Mouse (Mus musculus) embryonic facial prominence, embryonic 14.5 days (tissue): ENCODE data around the gene Cdr1. TPM values are rescaled to one million over a fixed set of nuclear protein-coding genes. Genes with fewer than 3 reads are reported as not detected.

Experiments
- ATAC-seq: fragments of 200-750 bp; cut with Nextera tagmentation; 2 replicates; pipeline ENCODE4 v1.8.0; 2017; ENCODE audit warnings: low read depth, moderate number of reproducible peaks, moderate TSS enrichment
- DNase-seq: peaks from one replicate; pipeline ENCODE4 v3.0.0-alpha.2; 2015; ENCODE audit warnings: low spot score
- H3K27ac ChIP-seq: fragments of 300-500 bp; sonication (generic); replicated peaks from 2 replicates; pipeline ENCODE4 v1.5.1; 2014; ENCODE audit warnings: low read depth, mild to moderate bottlenecking, low read length, moderate library complexity
- H3K27me3 ChIP-seq: fragments of 300-500 bp; sonication (generic); replicated peaks from 2 replicates; pipeline ENCODE4 v1.6.1; 2014; ENCODE audit warnings: low read length; ENCODE audit not compliant: control insufficient read depth, insufficient read depth
- H3K36me3 ChIP-seq: fragments of 300-500 bp; sonication (generic); 2 replicates; pipeline ENCODE4 v1.6.1; 2014; ENCODE audit warnings: low read length, mixed read lengths; ENCODE audit not compliant: control insufficient read depth, insufficient read depth
- H3K4me1 ChIP-seq: fragments of 300-500 bp; sonication (generic); 2 replicates; pipeline ENCODE4 v1.6.1; 2014; ENCODE audit warnings: antibody characterized with exemption, low read length; ENCODE audit not compliant: control insufficient read depth, insufficient read depth
- H3K4me2 ChIP-seq: fragments of 300-500 bp; sonication (generic); 2 replicates; pipeline ENCODE4 v1.6.1; 2014; ENCODE audit warnings: low read depth, mild to moderate bottlenecking, low read length, moderate library complexity, mixed read lengths
- H3K4me3 ChIP-seq: fragments of 300-500 bp; sonication (generic); 2 replicates; pipeline ENCODE4 v1.5.1; 2014; ENCODE audit warnings: low read depth, mild to moderate bottlenecking, low read length
- H3K9ac ChIP-seq: fragments of 300-500 bp; sonication (generic); 2 replicates; pipeline ENCODE4 v1.6.1; 2014; ENCODE audit warnings: low read depth, mild to moderate bottlenecking, low read length, moderate library complexity, mixed read lengths
- H3K9me3 ChIP-seq: fragments of 300-500 bp; sonication (generic); 2 replicates; pipeline ENCODE4 v1.6.1; 2016; ENCODE audit warnings: low read length; ENCODE audit not compliant: control insufficient read depth
- WGBS: fragments of 180-500 bp; shearing (Covaris S2); extraction: QIAGEN DNeasy Blood & Tissue Kit; methylation state at CpG from one replicate; pipeline ENCODE4 v1.1.7; 2014; 5-methylcytosine and 5-hydroxymethylcytosine counted together
- polyA plus RNA-seq: library from polyadenylated mRNA; unstranded; fragments of >200 nt; fragmentation: Nextera tagmentation; extraction: Ambion mirVana; gene quantifications from 2 replicates; pipeline ENCODE4 v1.2.1, GENCODE M21; 2014

Gene Cdr1
- 0.57 TPM in 1 of 2 replicates, not detected in the other for polyA plus RNA-seq

DNA sequence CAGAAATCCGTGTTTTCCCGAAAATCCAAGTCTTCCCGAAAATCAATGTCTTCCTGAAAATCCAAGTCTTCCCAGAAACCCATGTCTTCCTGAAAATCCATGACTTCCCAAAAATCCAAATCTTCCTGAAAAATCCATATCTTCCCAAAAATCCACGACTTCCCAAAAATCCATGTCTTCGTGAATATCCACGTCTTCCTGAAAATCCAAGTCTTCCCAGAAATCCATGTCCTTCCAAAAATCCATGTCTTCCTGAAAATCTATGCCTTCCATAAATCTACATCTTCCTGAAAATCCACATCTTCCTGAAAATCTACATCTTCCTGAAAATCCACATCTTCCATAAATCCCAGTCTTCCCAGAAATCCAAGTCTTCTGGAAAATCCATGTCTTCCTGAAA, at the start of gene Cdr1:
Gene Cdr1, minus strand, starts transcription at position 101 of the 400 bp plus-strand sequence.
- H3K4me2 ChIP-seq, result no peak within 1 kb of the TSS
- H3K27me3 ChIP-seq, result no peaks in the 10 kb centered on the region
- no peak for ATAC-seq
- DNase-seq, result no peak
- no peaks in the 10 kb centered on the region for H3K4me1 ChIP-seq
- 95% methylated on average over 6 of the region's 6 CpGs for WGBS
- no peak within 1 kb of the TSS for H3K4me3 ChIP-seq
- peaks cover 19% of the 10 kb centered on the region for H3K9me3 ChIP-seq
- no peaks in the 10 kb centered on the region for H3K36me3 ChIP-seq
- no peak within 1 kb of the TSS for H3K27ac ChIP-seq
- no peak within 1 kb of the TSS for H3K9ac ChIP-seq

DNA sequence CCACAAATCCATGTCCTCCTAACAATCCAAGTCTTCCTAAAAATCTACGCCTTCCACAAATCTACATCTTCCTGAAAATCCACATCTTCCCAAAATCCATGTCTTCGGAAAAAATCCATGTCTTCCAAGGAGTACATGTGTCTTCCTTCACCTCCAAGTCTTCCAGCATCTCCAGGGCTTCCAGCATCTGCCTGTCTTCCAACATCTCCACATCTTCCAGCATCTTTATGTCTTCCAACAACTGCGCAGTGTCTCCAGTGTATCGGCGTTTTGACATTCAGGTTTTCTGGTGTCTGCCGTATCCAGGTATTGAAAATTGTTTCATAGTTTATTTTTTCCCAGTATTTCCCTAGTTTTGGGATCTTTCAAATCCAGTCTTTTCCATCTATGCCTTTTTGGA, 511 bp upstream of the Cdr1 start:
- H3K9ac ChIP-seq, result no peak overlapping the region
- no peaks in the 10 kb centered on the region for H3K36me3 ChIP-seq
- 91% methylated on average over 6 of the region's 6 CpGs for WGBS
- DNase-seq (no peak), ATAC-seq (no peak)
- no peak overlapping the region for H3K27ac ChIP-seq
- no peaks in the 10 kb centered on the region for H3K27me3 ChIP-seq
- H3K9me3 ChIP-seq, result peaks cover 19% of the 10 kb centered on the region
- no peaks in the 10 kb centered on the region for H3K4me1 ChIP-seq
- no peak overlapping the region for H3K4me3 ChIP-seq
- H3K4me2 ChIP-seq, result no peak overlapping the region

DNA sequence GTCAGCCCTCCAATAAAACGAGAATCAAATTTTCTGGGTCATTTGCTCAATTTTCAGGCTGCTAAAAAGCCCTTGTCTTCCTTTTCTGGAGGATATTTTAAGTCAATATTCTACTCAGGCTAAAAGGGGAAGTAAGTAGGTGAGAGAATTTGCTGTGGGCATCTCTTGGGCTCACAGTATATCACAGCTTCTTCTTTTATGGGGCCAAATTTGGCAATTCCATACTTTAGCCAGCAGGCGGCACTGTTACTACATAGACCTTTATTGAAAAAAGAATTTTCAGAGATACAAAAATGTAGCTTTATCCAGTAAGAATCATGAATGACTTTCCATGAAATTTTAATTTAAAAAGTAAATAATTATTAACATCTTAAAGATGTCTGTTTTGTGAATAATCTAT, 18.8 kb downstream of the Cdr1 start:
- H3K4me1 ChIP-seq, result no peaks in the 10 kb centered on the region
- DNase-seq, result peak; percentile 24
- no peaks in the 10 kb centered on the region for H3K9me3 ChIP-seq
- H3K27me3 ChIP-seq, result no peaks in the 10 kb centered on the region
- WGBS, result 44% methylated on average over 2 of the region's 2 CpGs
- no peak for ATAC-seq
- no peak overlapping the region for H3K4me2 ChIP-seq
- H3K27ac ChIP-seq, result no peak overlapping the region
- no peaks in the 10 kb centered on the region for H3K36me3 ChIP-seq
- H3K4me3 ChIP-seq, result no peak overlapping the region
- H3K9ac ChIP-seq, result no peak overlapping the region

DNA sequence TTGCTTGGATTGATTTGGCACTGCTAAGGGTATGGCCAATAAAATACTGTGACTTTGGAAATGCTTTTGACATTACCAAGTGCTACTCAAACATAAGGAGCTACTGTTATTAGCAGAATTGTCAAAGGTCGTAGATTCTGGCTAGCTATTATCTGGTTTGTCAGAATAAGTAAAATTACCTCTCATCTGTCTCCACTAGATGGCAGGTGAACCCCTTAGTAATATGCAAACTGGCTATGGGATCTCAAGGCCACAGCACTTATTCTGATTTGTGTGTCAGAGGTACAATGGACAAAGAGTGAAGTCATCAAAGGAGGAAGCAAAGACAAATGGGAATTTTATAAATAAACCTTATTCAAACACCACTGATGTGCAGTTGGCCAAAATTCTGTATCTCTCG, 24.1 kb downstream of the Cdr1 start:
- WGBS, result 65% methylated on average over 2 of the region's 2 CpGs
- H3K27ac ChIP-seq, result no peak overlapping the region
- H3K4me2 ChIP-seq, result no peak overlapping the region
- no peaks in the 10 kb centered on the region for H3K27me3 ChIP-seq
- ATAC-seq (no peak), DNase-seq (peak; percentile 4)
- H3K9me3 ChIP-seq, result no peaks in the 10 kb centered on the region
- H3K36me3 ChIP-seq, result no peaks in the 10 kb centered on the region
- H3K4me3 ChIP-seq, result no peak overlapping the region
- H3K4me1 ChIP-seq, result no peaks in the 10 kb centered on the region
- no peak overlapping the region for H3K9ac ChIP-seq

DNA sequence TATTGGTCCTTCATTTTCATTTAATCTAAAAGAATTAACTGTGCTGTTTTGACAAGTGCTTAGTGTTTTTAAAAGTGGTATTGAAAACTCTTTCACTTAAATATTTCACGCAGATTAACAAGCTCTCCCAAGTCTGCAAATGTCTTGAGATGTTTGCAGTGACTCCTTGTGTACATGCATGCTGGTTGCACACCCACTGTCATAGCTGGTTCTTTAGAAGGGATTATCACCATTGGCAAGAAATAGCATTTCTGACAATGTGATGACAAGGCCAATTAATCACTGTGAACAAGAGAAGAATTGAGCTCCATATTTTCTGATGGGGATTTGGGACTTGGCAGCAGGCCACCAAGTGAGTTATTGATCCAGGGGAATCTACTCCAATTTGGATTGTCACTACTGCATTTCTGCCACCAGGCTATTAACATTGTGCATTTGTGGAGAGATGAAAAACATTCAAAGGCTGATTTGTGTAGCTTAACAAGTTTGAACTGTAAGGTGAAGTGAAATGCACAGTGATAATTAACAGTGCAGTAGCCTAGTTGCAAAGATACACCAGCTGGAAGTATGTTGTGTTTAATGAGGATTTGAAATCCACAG, 30.6 kb downstream of the Cdr1 start:
- no peak overlapping the region for H3K4me3 ChIP-seq
- H3K36me3 ChIP-seq, result no peaks in the 10 kb centered on the region
- ATAC-seq (no peak), DNase-seq (peak; percentile 1)
- H3K27me3 ChIP-seq, result no peaks in the 10 kb centered on the region
- H3K4me1 ChIP-seq, result no peaks in the 10 kb centered on the region
- WGBS, result 79% methylated on average over 1 of the region's 1 CpGs
- no peak overlapping the region for H3K9ac ChIP-seq
- H3K4me2 ChIP-seq, result no peak overlapping the region
- no peaks in the 10 kb centered on the region for H3K9me3 ChIP-seq
- no peak overlapping the region for H3K27ac ChIP-seq

DNA sequence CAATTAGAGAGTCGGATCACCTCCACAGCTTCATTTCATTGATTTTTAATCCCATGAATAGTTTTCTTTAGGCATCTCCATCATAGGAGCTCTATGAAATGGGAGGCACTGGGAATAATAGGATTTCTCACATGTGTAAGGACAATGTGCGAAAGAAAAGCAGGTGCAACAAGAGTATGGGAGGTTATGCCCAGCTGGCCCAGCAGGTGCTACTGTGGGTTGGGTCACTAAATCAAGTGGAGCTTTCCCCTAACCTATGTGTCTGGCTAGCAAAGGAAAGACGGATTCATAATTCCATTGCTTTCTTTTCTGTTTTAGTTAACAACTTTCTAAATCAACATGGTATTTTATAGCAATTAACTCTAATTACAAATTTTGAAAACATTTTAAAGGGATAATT, 31.1 kb downstream of the Cdr1 start:
- ATAC-seq, result no peak
- Histone ChIP-seq H3K9ac (no peak overlapping the region), H3K27me3 (no peaks in the 10 kb centered on the region), H3K4me1 (no peaks in the 10 kb centered on the region), H3K4me2 (no peak overlapping the region), H3K9me3 (no peaks in the 10 kb centered on the region), H3K27ac (no peak overlapping the region), H3K36me3 (no peaks in the 10 kb centered on the region), H3K4me3 (no peak overlapping the region)
- 71% methylated on average over 3 of the region's 3 CpGs for WGBS
- DNase-seq, result no peak

DNA sequence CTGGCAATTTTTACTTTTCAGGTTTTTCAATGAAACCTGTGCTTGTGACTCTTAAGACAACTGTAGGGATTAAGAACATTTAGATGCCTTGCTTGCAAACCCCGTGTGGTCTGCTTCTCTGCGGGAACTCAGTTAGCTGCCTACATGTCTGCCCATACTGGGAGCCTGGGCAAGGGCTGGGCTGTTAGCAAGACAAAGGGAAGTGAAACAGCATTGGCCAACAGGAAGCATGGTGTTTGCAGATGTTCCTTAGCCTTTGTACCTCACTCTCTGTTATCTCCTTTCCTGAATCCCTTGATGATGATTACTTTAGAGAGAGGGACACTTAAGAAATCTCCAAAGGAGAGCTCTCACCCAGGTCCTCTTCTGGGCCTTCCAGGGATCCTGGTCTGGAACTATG, 38.8 kb downstream of the Cdr1 start:
- no peaks in the 10 kb centered on the region for H3K4me1 ChIP-seq
- H3K4me2 ChIP-seq, result no peak overlapping the region
- H3K36me3 ChIP-seq, result no peaks in the 10 kb centered on the region
- no peak overlapping the region for H3K4me3 ChIP-seq
- no peak overlapping the region for H3K9ac ChIP-seq
- ATAC-seq (no peak), DNase-seq (no peak)
- WGBS, result 33% methylated on average over 2 of the region's 2 CpGs
- H3K9me3 ChIP-seq, result no peaks in the 10 kb centered on the region
- no peak overlapping the region for H3K27ac ChIP-seq
- no peaks in the 10 kb centered on the region for H3K27me3 ChIP-seq

DNA sequence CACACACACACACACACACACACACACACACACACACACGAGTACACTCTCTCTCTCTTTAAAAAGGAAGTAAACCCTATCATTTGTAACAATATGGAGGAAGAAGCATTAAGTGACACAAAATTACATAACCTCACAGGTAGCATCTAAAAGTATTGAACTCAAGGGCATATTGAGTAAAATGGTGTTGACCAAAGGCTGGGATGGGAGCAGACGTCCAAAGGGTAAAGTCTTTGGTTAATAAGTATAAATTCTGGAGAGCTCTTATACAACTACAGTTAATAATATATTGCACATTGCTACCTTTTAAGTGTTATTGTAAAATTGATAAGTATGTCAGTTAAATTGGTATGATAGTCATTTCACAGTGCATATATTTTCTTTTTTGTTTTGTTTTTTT, 39.9 kb downstream of the Cdr1 start:
- no peak overlapping the region for H3K27ac ChIP-seq
- no peaks in the 10 kb centered on the region for H3K9me3 ChIP-seq
- H3K4me1 ChIP-seq, result no peaks in the 10 kb centered on the region
- H3K4me2 ChIP-seq, result no peak overlapping the region
- H3K9ac ChIP-seq, result no peak overlapping the region
- no peak overlapping the region for H3K4me3 ChIP-seq
- DNase-seq (no peak), ATAC-seq (no peak)
- no peaks in the 10 kb centered on the region for H3K36me3 ChIP-seq
- H3K27me3 ChIP-seq, result no peaks in the 10 kb centered on the region
- WGBS, result 61% methylated on average over 2 of the region's 2 CpGs

DNA sequence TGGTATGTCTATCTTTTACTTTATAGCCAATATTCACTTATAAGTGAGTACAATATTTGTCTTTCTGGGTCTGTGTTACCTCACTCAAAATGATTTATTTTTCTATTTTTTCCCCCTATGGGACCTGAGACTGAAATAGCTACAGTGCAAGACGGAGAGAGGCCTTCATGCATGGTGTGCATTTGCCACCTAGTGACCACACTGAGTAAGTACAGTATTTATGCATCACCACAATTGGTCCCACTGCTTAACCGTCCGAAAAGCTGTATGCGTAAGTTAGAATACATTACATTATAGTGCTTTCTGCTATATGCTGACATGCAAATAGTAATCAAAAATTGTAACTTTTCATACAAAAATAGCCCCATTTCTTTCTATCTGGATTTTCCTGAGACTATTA, 50.8 kb downstream of the Cdr1 start:
- H3K4me1 ChIP-seq, result no peaks in the 10 kb centered on the region
- no peak for ATAC-seq
- WGBS, result 68% methylated on average over 4 of the region's 4 CpGs
- H3K4me3 ChIP-seq, result no peak overlapping the region
- DNase-seq, result no peak
- no peak overlapping the region for H3K27ac ChIP-seq
- no peaks in the 10 kb centered on the region for H3K9me3 ChIP-seq
- no peak overlapping the region for H3K4me2 ChIP-seq
- H3K36me3 ChIP-seq, result no peaks in the 10 kb centered on the region
- H3K9ac ChIP-seq, result no peak overlapping the region
- H3K27me3 ChIP-seq, result no peaks in the 10 kb centered on the region
